Mouse (Mus musculus): ENCODE measurements around the gene Smim8. TPM values are rescaled to one million over a fixed set of nuclear protein-coding genes. Genes with fewer than 3 reads are reported as not detected.

Smim8 gene
- total RNA-seq, 2 experiments from 2014 or later: 57.9 to 59.8 TPM

DNA sequence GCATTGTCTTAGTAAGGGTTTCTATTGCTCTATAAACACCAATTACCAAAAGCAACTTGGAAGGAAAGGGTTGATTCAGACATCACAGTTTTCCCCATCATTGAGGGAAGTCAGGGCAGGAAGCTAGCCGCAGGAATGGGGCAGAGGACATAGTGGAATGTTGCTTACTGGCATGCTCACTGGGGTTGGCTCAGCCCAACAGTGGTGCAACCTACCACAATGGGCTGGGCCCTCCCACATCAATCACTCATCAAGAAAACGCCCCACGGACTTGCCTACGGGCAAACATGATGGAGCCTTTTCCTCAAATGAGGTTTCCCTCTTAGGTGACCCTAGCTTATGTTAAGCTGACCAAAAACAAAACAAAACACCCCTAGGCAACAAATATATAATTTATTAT, 55.0 kb downstream of the Smim8 start:
- intact Hi-C loops (cut with DNase I): no loop called here
- no peak for DNase-seq (ENCODE audit: low spot score)

DNA sequence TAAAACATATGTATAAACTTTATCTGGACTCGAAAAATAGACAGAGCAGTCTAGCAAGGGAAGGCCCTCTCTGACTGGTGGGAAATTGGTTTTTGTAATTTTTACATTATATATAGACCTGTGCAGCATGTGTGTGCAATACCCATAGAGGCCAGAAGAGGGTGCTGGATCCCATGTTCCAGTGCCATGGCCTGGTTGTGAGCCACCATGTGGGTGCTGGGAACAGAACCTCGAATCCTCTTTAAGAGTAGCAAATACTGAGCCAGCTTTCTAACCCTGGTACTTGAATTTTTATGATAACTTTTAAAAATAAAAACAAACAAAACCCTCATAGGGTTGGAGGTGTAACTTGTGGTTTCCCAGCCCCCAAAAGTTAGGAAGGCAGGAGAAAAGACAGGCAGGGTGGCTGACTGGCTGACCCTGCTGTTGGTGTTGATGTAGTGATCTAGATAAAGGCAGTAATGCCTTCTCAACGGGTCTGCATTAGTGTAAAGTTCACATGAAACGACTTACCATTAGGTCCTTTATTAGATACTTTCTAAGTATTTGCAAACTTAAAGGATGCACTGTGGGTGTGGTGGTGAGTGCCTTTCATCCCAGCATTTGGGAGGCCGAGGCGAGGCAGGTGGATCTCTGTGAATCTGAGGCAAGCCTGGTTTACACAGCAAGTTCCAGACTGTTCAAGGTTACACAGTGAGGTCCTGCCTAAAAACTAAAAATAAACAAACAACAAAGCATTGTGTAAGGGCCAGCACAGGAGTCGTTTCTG, 57.9 kb downstream of the Smim8 start:
- DNase-seq (ENCODE audit: low spot score): no peak
- intact Hi-C loops (cut with DNase I): no loop called here

DNA sequence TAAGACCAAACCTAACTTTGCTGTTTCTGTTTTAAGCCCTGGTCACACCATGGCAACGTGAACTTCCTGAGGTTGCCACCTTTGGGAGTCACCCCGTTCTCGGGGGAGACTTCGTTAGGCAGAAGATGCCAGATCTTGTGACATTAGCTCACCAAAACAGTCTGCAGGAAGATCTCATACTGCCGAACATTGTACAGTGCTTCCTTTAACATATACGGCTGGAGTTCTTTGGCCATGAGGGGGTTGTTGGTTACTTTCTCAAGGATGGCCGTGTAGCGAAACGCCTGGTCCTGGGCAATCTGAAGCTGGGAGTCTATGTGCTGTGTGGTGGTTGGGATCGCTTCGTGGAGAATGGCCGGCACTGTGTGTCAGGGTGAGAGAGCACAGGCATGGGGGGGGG, 58.8 kb downstream of the Smim8 start:
- no peak for DNase-seq (ENCODE audit: low spot score)
- intact Hi-C loops (cut with DNase I): no loop called here

Other genes starting within 250 kb of the Smim8 start
- 10 to 100 TPM; 52.5 to 56.3 TPM for gene Akirin2, start 227.5 kb downstream of the Smim8 start, total RNA-seq (2021)
- gene Orc3, start 163.5 kb downstream of the Smim8 start, total RNA-seq (2021): 10 to 100 TPM; 35.7 TPM
- gene Rars2, start 163.5 kb downstream of the Smim8 start, total RNA-seq (2021): 10 to 100 TPM; 29.4 to 30.5 TPM
- gene Slc35a1, start 91.0 kb downstream of the Smim8 start, total RNA-seq (2021): 10 to 100 TPM; 15.0 to 16.1 TPM
- under 1 TPM; 0.18 to 0.22 TPM for gene Cfap206, start 48.2 kb downstream of the Smim8 start, total RNA-seq (2021)
- gene Gm136, start 22.2 kb downstream of the Smim8 start, total RNA-seq (2021): not detected
- 10 to 100 TPM; 14.6 to 15.6 TPM for gene Zfp292, start 104.5 kb upstream of the Smim8 start, total RNA-seq (2021)
- gene Cga, start 115.4 kb upstream of the Smim8 start, total RNA-seq (2021): not detected

Data from heart, postnatal 25 days (tissue).